Mouse (Mus musculus) testis, adult 2 months (tissue): ENCODE measurements at regions not wholly inside any gene's neighbourhood (a gene's known extent, or its start where the extent isn't known, plus 50 kb on each side); places are given as distances from the start of the nearest gene placed in this dataset.

Experiments
- CTCF ChIP-seq: fragments of 200-500 bp; IDR thresholded peaks from 2 replicates; pipeline ENCODE4 v1.5.1; 2012; ENCODE audit warnings: low read depth, mild to moderate bottlenecking, inconsistent platforms, low read length, moderate library complexity; ENCODE audit not compliant: control insufficient read depth, insufficient read depth, insufficient replicate concordance
- POLR2A ChIP-seq: fragments of 200-500 bp; IDR thresholded peaks from 2 replicates; pipeline ENCODE4 v1.6.1; 2012; ENCODE audit warnings: low read depth, mild to moderate bottlenecking, inconsistent platforms, low read length, moderate library complexity; ENCODE audit not compliant: control insufficient read depth

DNA sequence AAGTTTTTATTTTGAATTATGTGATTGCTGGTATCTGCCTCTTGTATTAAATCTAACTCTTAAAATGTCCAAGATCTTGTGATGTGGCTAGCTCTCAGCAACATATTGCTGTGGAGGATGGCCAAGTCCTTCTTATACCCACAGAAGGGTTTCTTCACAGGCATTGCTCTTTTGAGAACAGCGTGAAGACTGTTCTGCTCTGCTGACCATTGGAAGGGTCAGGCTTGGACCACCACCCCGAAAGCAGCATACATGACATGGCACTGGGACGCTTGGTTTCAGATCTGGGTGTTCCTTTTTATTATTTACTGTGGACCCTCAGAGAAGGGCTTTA is 352.8 kb downstream of the Ankrd50 start:
- TF ChIP-seq CTCF (no peak), POLR2A (no peak)
